Mouse (Mus musculus): ENCODE data around the gene Zc3h4.

The Zc3h4 gene

GRCm38 (mm10) chr7:16426129-16426729 lies 25.5 kb downstream of the Zc3h4 start:
- DNase-seq (ENCODE audit: low read depth, low spot score): peak; percentile 34

GRCm38 (mm10) chr7:16433352-16433971 lies 32.8 kb downstream of the Zc3h4 start:
- no peak for DNase-seq (ENCODE audit: low read depth, low spot score)

- no peak for DNase-seq (ENCODE audit: low read depth, low spot score)
Measured at GRCm38 (mm10) chr7:16435088-16435487, 34.4 kb downstream of the Zc3h4 start.

DNA sequence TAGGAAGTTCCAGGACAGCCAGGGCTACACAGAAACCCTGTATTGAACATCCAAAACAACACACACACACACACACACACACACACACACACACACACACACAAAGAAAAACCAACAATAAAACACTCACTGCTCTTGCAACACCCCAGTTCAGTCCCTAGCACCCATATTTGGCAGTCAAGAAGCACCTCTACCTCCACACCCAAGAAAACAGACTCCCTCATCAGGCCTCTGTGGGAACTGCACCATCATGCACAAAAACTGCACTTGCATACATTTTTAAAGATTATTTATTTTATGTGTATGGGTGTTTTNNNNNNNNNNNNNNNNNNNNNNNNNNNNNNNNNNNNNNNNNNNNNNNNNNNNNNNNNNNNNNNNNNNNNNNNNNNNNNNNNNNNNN lies 40.5 kb downstream of the Zc3h4 start:
- DNase-seq (ENCODE audit: low read depth, low spot score): no peak

DNA sequence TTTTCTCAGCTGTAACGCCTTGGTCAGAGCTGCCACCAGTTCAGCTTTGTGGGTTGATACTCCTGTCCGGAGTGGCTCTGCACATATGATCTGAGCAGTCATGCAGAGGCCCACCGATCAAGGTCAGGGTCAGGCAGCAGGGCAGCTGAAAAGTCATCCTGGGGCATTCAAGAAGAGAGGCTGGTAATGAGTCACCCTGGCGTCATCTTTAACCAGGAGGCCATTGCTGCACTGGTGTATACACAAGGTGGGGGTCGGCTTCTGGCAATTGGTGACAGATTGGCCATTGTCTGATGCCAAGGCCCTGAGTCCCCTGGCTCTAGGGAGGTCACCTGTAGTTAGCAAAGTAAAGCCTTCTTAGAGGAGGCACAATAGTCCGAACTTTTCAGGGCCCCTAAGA lies 50.9 kb downstream of the Zc3h4 start:
- no peak for DNase-seq (ENCODE audit: low read depth, low spot score)

DNA sequence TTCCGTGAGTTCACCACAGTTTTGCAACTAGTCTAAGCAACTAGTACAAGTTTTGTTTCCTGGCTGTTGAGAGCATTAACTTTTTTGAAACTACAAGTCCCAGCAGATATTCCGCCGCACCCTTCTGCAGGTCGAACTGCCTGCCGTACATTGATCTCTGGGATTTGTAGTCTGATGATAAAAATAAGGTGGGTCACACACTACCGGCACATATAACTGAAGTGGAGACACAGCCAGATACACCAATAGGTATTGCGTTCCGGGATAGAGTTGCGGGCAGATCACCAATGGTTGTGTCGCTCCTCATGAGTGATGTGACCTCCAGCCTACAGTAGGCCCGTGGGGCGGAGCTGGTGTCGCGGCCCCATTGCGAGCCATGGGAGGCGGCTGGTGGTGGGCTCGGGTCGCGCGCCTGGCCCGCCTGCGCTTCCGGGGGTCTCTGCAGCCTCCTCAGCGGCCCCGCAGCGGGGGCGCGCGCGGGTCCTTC lies 51.9 kb downstream of the Zc3h4 start, which contains the start of gene Tmem160:
Gene Tmem160, plus strand, starts transcription at position 193 of the 487 bp plus-strand sequence.
- DNase-seq (ENCODE audit: low read depth, low spot score): peak; percentile 98

DNA sequence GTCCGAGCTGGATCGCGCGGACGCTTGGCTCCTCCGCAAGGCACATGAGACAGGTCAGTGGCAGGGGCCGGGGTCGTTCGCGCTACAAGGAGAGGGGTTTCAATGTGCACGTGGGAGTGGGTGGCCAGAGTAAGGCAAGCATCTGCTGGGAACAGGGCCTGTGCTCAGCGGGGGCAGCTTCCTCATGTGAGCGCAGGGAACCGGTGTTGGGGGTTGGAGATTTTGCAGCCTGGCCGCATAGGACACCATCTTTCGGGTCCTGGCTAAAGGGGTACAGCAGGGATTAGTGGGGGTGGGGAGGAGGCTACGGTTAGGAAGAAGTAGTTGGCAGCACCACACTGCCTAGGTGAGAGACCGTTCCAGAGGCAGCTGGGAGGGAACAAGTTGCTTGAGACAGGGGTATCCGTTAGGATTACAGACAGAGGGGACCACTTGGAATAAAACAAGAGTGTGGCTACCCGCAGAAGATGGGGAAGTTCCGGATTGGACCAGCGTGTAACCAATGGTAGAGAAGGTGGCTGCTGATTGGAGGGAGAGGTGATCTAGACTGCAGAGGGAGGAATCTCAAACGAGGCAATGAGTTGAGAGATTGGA lies 52.5 kb downstream of the Zc3h4 start:
- DNase-seq (ENCODE audit: low read depth, low spot score): peak; percentile 83

GRCm38 (mm10) chr7:16455016-16455415 lies 54.3 kb downstream of the Zc3h4 start:
- DNase-seq (ENCODE audit: low read depth, low spot score): no peak

- DNase-seq (ENCODE audit: low read depth, low spot score): no peak
Measured at GRCm38 (mm10) chr7:16456289-16456688, 55.6 kb downstream of the Zc3h4 start.

GRCm38 (mm10) chr7:16460566-16460965 lies 59.9 kb downstream of the Zc3h4 start:
- no peak for DNase-seq (ENCODE audit: low read depth, low spot score)

GRCm38 (mm10) chr7:16461151-16461550 lies 60.4 kb downstream of the Zc3h4 start:
- no peak for DNase-seq (ENCODE audit: low read depth, low spot score)

GRCm38 (mm10) chr7:16461705-16462104 lies 61.0 kb downstream of the Zc3h4 start:
- no peak for DNase-seq (ENCODE audit: low read depth, low spot score)

GRCm38 (mm10) chr7:16463214-16463613 lies 62.5 kb downstream of the Zc3h4 start:
- DNase-seq (ENCODE audit: low read depth, low spot score): peak; percentile 81

- DNase-seq (ENCODE audit: low read depth, low spot score): peak; percentile 76
Measured at GRCm38 (mm10) chr7:16465160-16465559, 64.5 kb downstream of the Zc3h4 start.

DNA sequence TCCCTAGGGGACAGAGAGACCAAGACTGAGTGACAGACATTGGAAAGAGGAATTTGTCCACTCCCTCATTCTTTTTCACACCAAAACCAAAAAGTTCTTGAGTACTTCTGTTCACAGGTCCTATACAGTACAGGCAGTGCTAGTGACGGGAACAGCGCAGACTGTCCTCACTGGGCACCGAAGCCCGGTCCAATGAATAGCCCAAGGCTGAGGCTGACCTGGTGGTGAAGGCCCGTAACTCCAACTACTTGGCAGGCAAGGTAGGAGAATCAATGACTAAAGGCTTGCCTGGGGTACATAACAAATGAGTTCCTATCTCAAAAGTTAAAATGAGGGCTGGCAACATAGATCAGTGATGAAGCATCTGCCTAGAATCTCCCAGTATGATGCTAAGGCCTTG lies 64.9 kb downstream of the Zc3h4 start:
- no peak for DNase-seq (ENCODE audit: low read depth, low spot score)

- DNase-seq (ENCODE audit: low read depth, low spot score): peak; percentile 84
Measured at GRCm38 (mm10) chr7:16466565-16466964, 65.9 kb downstream of the Zc3h4 start.

DNA sequence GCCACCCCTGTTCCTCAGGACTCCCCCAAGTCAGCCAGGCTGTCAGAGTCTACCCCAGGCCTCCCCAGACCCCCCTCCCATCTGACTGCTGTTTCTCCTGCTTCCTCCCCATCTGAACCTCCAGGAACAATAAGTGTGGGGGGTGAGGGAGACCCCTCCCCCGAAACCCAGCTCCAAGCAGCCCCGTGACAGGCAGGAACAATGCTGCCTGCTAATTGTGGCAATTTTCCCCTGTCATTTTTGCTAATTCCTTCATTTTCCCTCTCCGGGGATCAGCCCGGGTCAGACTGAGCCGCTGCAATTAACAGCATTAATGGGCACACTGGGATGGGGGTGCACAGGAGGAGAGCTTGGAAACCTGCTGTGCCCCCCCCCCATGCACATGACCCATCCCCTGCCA lies 67.4 kb downstream of the Zc3h4 start:
- no peak for DNase-seq (ENCODE audit: low read depth, low spot score)

- DNase-seq (ENCODE audit: low read depth, low spot score): peak; percentile 51
Measured at GRCm38 (mm10) chr7:16471549-16471948, 70.8 kb downstream of the Zc3h4 start.

- no peak for DNase-seq (ENCODE audit: low read depth, low spot score)
Measured at GRCm38 (mm10) chr7:16472116-16472709, 71.5 kb downstream of the Zc3h4 start.

GRCm38 (mm10) chr7:16473847-16474246 lies 73.1 kb downstream of the Zc3h4 start:
- no peak for DNase-seq (ENCODE audit: low read depth, low spot score)

DNA sequence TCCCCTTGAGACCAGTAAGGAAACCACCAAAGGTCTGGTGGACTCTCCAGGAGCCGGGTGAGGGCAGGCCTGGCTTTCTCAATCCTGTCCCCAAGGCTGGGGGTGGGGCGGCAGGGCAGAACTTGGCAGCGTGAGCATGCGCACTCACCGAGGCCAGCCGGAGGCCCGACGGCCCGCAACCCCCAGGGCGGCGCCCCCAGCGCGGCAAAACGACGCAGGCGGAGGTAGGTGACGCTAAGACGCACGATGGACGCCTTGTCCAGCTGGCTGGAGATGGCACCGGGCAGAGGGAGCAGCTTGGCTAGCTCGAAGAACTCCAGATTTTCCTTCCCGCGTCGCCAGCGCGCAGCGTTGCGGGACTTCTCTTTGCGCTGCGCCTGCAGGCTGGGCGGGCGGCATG lies 73.7 kb downstream of the Zc3h4 start:
- DNase-seq (ENCODE audit: low read depth, low spot score): no peak

DNA sequence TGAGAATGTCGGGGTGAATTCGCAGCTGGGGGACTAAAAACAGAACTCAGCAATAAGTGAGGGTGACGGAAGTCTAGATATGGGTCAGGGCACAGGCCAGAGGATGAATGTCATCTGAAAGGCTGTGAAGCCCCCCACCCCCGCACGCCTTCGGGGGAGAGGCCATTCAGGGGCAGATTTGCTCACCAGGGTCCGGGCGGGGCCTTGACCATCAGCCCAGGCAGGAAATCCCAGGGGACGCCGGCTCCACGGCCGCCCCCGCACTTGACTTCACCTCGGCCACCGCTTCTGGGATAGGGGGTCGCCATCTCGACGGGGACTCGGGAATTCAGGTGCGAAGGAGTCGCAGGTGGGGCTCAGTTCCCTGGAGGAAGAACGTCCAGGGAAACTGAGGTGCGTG lies 74.6 kb downstream of the Zc3h4 start:
- DNase-seq (ENCODE audit: low read depth, low spot score): no peak
